Mouse (Mus musculus): ENCODE results near the gene Zfp385a. TPM values are rescaled to one million over a fixed set of nuclear protein-coding genes. Genes with fewer than 3 reads are reported as not detected.

The Zfp385a gene
- total and polyA plus RNA-seq, 3 experiments: 1.2 to 59.9 (median 2.7) TPM

DNA sequence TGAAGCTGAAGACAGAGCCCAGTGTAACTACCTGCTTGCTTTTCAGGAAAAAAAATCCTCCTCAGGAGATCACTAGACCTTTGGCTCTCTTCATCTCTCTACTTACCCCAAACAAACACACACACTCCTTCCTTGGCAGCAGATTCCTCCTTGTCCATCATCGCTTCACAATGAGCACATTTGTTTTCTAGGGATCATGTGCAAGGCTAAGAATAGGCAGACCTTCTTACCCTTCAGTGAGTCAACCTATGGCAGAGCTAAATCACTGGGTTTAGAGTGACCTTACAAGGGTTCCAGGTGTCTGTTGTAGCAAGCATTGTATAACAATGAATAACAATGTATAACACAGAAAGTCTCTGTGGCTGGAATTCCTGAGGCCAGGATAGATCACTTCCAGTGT lies 31.8 kb upstream of the Zfp385a start:
- DNase-seq (ENCODE audit: extremely low read depth): no peak
- Histone ChIP-seq H3K27me3 (replicated peaks) (no peaks in the 10 kb centered on the region), H3K9ac (ENCODE audit: insufficient read depth, low read depth) (no peak overlapping the region), H3K4me3 (replicated peaks in 1 of 3; ENCODE audit: low read depth in 2 of 3, low read length in 2 of 3, poor library complexity in 1 of 3) (no peak overlapping the region), H3K9me3 (replicated peaks; ENCODE audit: low read length) (no peaks in the 10 kb centered on the region), H3K4me2 (ENCODE audit: insufficient read depth, low read depth, poor library complexity, severe bottlenecking) (no peak overlapping the region), H3K79me2 (replicated peaks; ENCODE audit: control insufficient read depth, extremely low read depth, insufficient read depth, poor library complexity, severe bottlenecking) (no peaks in the 10 kb centered on the region), H3K4me1 (ENCODE audit: control insufficient read depth in 1 of 2, insufficient read depth in 2 of 2) (peaks cover 9 to 39% of the 10 kb centered on the region in 2 experiments), H3K36me3 (replicated peaks in 1 of 2; ENCODE audit: control insufficient read depth in 1 of 2, insufficient read depth in 1 of 2, low read length in 1 of 2) (no peaks in the 10 kb centered on the region), H3K27ac (ENCODE audit: insufficient read depth, low read depth) (no peak overlapping the region)
- dilution Hi-C loops (cut with MboI; ENCODE audit: extremely low pct_ligation_motif_present, extremely low pct_unique_long_range_greater_than_20kb, low sequenced_read_pairs) (no loop called here), in situ Hi-C loops (cut with MboI; ENCODE audit: low pct_ligation_motif_present, low pct_unique_long_range_greater_than_20kb, low sequenced_read_pairs) (no loop called here)
- TF ChIP-seq POLR2A (IDR thresholded peaks at IDR 0.05; ENCODE audit: low read depth, low read length) (no peak), ETS1 (conservative IDR thresholded peaks at IDR 0.05; ENCODE audit: low read depth, low read length) (no peak), JUN (IDR thresholded peaks at IDR 0.05; ENCODE audit: insufficient read depth, low read depth, low read length) (no peak), USF1 (IDR thresholded peaks at IDR 0.05; ENCODE audit: low read depth, low read length) (no peak), SMC3 (IDR thresholded peaks at IDR 0.05; ENCODE audit: low read depth, low read length) (no peak), RCOR1 (conservative IDR thresholded peaks at IDR 0.05; ENCODE audit: low read depth, low read length) (no peak), MAFK (IDR thresholded peaks at IDR 0.05; ENCODE audit: insufficient replicate concordance, low read length) (no peak), USF2 (conservative IDR thresholded peaks at IDR 0.05; ENCODE audit: low read depth, low read length) (no peak), NELFE (IDR thresholded peaks at IDR 0.05; ENCODE audit: low read depth, low read length) (no peak), KAT2A (IDR thresholded peaks at IDR 0.05; ENCODE audit: insufficient replicate concordance, low read length) (no peak), SIN3A (IDR thresholded peaks at IDR 0.05; ENCODE audit: low read length) (no peak), E2F4 (IDR thresholded peaks at IDR 0.05; ENCODE audit: insufficient replicate concordance, low read depth, low read length) (no peak), CTCF (conservative IDR thresholded peaks at IDR 0.05 in 1 of 2, IDR thresholded peaks at IDR 0.05 in 1 of 2; ENCODE audit: low read depth in 2 of 2, low read length in 2 of 2) (no peak), UBTF (IDR thresholded peaks at IDR 0.05; ENCODE audit: low read depth, low read length) (no peak), MYC (IDR thresholded peaks at IDR 0.05; ENCODE audit: low read depth, low read length) (no peak)

DNA sequence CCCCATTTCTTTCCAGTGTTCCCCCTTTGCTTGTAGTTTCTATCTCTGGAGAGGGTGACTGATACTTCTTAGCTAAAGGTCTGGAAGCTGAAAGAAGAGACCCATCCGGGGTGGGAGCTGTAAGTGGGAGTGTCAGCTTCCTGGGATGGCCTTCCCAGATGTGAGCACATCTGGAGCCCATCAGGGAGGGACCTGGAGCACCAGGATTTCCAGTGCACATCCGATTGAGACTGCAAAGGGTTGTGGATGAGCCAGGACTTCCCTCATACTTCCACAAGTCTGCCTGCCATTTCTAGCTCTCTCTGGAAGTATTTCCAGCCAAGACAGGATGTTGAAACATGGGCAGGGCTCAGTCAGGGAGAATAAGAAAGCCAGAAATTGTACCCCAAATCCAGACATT lies 31.3 kb upstream of the Zfp385a start:
- H3K4me1 ChIP-seq (ENCODE audit: control insufficient read depth in 1 of 2, insufficient read depth in 2 of 2): peaks cover 7 to 34% of the 10 kb centered on the region in 2 experiments
- no peak for TF ChIP-seq ZKSCAN1 (IDR thresholded peaks at IDR 0.05; ENCODE audit: borderline replicate concordance, low read depth, low read length)
- TF ChIP-seq USF2 (conservative IDR thresholded peaks at IDR 0.05; ENCODE audit: low read depth, low read length): no peak
- TF ChIP-seq RCOR1 (conservative IDR thresholded peaks at IDR 0.05; ENCODE audit: low read depth, low read length): no peak
- no peak for TF ChIP-seq ZC3H11A (IDR thresholded peaks at IDR 0.05; ENCODE audit: low read depth, low read length)
- TF ChIP-seq TCF12 (IDR thresholded peaks at IDR 0.05; ENCODE audit: low read depth, low read length): no peak
- DNase-seq (ENCODE audit: extremely low read depth): no peak
- dilution Hi-C loops (cut with MboI; ENCODE audit: extremely low pct_ligation_motif_present, extremely low pct_unique_long_range_greater_than_20kb, low sequenced_read_pairs) (no loop called here), in situ Hi-C loops (cut with MboI; ENCODE audit: low pct_ligation_motif_present, low pct_unique_long_range_greater_than_20kb, low sequenced_read_pairs) (no loop called here)
- no peak overlapping the region for H3K27ac ChIP-seq (ENCODE audit: insufficient read depth, low read depth)
- H3K4me3 ChIP-seq (replicated peaks in 1 of 3; ENCODE audit: low read depth in 2 of 3, low read length in 2 of 3, poor library complexity in 1 of 3): no peak overlapping the region
- no peaks in the 10 kb centered on the region for H3K79me2 ChIP-seq (replicated peaks; ENCODE audit: control insufficient read depth, extremely low read depth, insufficient read depth, poor library complexity, severe bottlenecking)
- H3K9me3 ChIP-seq (replicated peaks; ENCODE audit: low read length): no peaks in the 10 kb centered on the region
- H3K4me2 ChIP-seq (ENCODE audit: insufficient read depth, low read depth, poor library complexity, severe bottlenecking): no peak overlapping the region
- no peaks in the 10 kb centered on the region for H3K36me3 ChIP-seq (replicated peaks in 1 of 2; ENCODE audit: control insufficient read depth in 1 of 2, insufficient read depth in 1 of 2, low read length in 1 of 2)
- no peaks in the 10 kb centered on the region for H3K27me3 ChIP-seq (replicated peaks)
- H3K9ac ChIP-seq (ENCODE audit: insufficient read depth, low read depth): no peak overlapping the region

Data from CH12.LX (cell line).